Mouse (Mus musculus): Measurements from ENCODE around the gene Tuba1c.

DNA sequence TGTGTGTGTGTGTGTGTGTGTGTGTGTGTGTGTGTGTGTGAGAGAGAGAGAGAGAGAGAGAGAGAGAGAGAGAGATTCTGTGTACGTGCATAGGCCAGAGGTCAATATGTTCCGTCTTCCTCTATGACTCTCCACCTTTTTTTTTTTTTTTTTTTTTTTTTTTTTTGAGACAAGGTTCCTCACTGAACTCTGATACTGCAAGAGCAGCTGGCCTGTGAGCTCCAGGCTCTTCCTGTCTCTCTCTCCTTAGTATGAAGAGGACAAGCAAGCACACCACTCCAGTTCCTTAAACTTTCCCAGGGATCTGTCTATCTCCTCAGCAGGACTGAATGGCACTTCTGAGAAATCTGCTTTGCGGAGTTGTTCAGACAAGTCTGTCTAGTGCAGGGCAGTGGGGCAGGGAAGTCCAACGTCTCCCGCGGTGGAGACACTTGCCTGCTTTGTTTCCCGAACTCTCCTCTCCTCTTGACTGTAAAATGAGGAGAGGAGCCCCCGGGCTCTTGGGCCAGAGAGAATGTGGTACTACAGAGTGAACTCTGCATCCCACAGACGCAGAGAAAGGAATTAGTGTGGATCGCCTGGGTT is 725 bp upstream of the Tuba1c start:
- TF ChIP-seq POLR2A (IDR thresholded peaks at IDR 0.05; ENCODE audit: borderline replicate concordance, low read depth, low read length) (no peak), CTCF (IDR thresholded peaks at IDR 0.05; ENCODE audit: low read depth, low read length) (no peak)
